Mouse (Mus musculus) limb, embryonic 10.5 days (tissue): ENCODE measurements around the gene Adar. TPM values are rescaled to one million over a fixed set of nuclear protein-coding genes. Genes with fewer than 3 reads are reported as not detected.
"Not testable (repeated sequence)": the region's sequence is repeated elsewhere in the genome, so short reads cannot be mapped to it uniquely, and the experiment has no call there.

ENCODE experiments used
- DNase-seq: peaks from one replicate; pipeline ENCODE4 v3.0.0-alpha.2; 2017; ENCODE audit warnings: low spot score
- H3K27ac ChIP-seq: fragments of 300-500 bp; sonication (generic); 2 replicates; pipeline ENCODE4 v1.5.1; 2016; ENCODE audit warnings: mild to moderate bottlenecking
- H3K27me3 ChIP-seq: fragments of 300-500 bp; sonication (generic); 2 replicates; pipeline ENCODE4 v1.6.1; 2016; ENCODE audit warnings: low read depth, mild to moderate bottlenecking; ENCODE audit not compliant: poor library complexity, severe bottlenecking
- H3K36me3 ChIP-seq: fragments of 300-500 bp; sonication (generic); 2 replicates; pipeline ENCODE4 v1.6.1; 2016; ENCODE audit warnings: mild to moderate bottlenecking, moderate library complexity
- H3K4me1 ChIP-seq: fragments of 300-500 bp; sonication (generic); 2 replicates; pipeline ENCODE4 v1.6.1; 2016
- H3K4me3 ChIP-seq: fragments of 300-500 bp; sonication (generic); 2 replicates; pipeline ENCODE4 v1.5.1; 2016; ENCODE audit warnings: mild to moderate bottlenecking, moderate library complexity
- H3K9me3 ChIP-seq: fragments of 300-500 bp; sonication (generic); replicated peaks from 2 replicates; pipeline ENCODE4 v1.6.1; 2016; ENCODE audit warnings: mild to moderate bottlenecking
- WGBS: fragments of 180-500 bp; shearing (Covaris S2); methylation state at CpG from one replicate; pipeline ENCODE4 v1.1.7; 2016; 5-methylcytosine and 5-hydroxymethylcytosine counted together
- polyA plus RNA-seq: library from polyadenylated mRNA; unstranded; fragments of >200 nt; fragmentation: Nextera tagmentation; extraction: Ambion mirVana; gene quantifications from 2 replicates; pipeline ENCODE4 v1.2.1, GENCODE M21; 2016

Adar gene
- polyA plus RNA-seq, 1 experiment from 2014 or later = 17.5 TPM

DNA sequence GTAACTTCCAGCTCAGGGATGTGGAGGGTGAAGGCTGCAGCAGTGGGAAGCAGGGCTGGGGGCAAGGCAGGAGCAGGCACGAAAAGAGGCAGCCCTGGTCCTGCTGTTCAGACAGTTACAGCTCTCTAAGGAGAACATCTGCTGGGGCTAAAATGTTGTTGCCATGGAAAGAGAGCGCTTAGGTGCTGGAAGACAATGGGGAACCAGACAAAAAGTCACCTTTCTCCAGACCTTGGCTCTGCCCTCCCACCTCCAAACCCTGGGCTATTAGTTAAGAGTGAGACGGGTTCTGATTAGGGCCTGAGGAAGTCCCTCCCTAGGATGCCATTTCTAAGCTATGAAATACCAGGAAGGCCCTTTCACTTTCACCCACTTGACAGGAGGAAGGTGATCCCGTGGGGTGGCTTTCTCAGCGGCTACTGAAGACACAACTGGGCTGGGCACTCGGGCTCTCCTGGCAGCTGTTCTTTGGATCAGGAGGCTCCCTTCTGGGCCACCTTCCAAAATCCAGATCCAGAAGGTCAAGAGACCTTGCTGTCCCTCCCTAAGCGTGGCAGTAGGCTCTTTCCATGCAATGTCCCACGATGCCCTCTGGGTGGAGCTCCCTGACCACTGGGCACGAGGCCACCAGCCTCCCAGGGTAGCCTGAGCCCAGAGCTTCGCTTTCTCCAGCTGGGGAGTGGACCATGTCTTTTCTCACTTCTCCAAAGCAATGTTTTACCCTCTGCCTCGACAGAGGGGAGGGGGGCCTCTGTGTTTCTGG is 70.3 kb downstream of the Adar start:
- Histone ChIP-seq H3K36me3 (peaks cover 37% of the 10 kb centered on the region), H3K4me3 (no peak overlapping the region), H3K4me1 (peaks cover 10% of the 10 kb centered on the region), H3K27ac (peak overlapping the region; percentile 61; the same call in 1 of the 2 replicates), H3K9me3 (no peaks in the 10 kb centered on the region), H3K27me3 (no peaks in the 10 kb centered on the region)
- peak; percentile 56 for DNase-seq
- 24% methylated on average over 11 of the region's 11 CpGs for WGBS

DNA sequence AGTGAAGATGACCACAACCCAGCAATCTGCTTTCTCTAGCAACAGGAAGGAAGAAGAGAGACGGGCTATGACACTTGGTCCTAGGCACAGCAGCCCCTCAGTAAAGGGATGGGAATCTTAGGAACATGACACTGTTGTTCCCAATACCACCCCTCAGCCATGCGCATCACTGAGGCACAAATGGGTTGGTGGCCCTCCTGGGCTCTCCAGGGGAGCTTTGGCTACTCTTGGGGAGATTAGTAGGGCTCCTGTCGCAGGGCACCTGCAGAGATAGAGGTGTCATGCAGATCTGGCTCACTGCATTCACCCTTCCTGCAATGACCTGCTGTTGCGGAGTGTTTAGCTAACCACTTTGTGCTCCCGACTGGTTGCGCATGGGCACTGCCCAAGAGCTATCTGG is 71.5 kb downstream of the Adar start:
- H3K4me1 ChIP-seq = peaks cover 10% of the 10 kb centered on the region
- no peak overlapping the region for H3K27ac ChIP-seq
- H3K27me3 ChIP-seq = no peaks in the 10 kb centered on the region
- WGBS = 72% methylated on average over 6 of the region's 6 CpGs
- DNase-seq = no peak
- H3K4me3 ChIP-seq = no peak overlapping the region
- H3K36me3 ChIP-seq = peaks cover 26% of the 10 kb centered on the region
- H3K9me3 ChIP-seq = no peaks in the 10 kb centered on the region

DNA sequence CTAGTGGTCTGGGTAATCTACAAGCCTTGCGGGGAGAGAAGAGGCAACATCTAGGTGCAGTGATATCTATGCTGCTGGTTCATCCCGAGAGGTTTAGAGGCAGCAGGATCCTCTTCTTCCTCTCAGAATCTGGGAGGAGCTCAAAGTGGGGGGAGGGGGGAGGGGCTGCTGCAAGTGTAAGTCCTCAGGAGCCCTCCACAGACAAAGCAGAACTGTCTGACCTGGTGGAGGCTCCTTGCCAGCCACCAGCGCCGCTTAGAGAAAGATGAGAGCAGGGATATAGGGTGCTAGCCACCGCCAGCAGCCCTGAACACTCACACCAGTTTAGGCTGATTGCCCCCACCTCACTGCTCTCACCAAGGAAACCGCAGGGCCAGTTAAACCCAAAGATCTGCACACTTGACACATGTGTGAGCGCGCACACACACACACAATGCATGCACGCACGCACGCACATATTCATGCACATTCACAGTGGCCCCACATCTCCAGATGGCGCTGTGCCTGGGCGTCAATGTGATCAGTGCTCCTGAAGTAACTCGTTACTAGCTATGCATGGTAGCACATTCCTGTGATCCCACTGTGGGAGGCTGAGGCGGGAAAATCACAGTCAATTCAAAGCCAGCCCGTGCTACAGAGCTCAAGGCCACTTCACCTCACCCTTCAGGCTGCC is 74.0 kb downstream of the Adar start:
- WGBS = 79% methylated on average over 16 of the region's 16 CpGs
- peaks cover 10% of the 10 kb centered on the region for H3K4me1 ChIP-seq
- no peak overlapping the region for H3K27ac ChIP-seq
- H3K9me3 ChIP-seq = no peaks in the 10 kb centered on the region
- no peak overlapping the region for H3K4me3 ChIP-seq
- no peaks in the 10 kb centered on the region for H3K27me3 ChIP-seq
- peak; percentile 27 for DNase-seq
- H3K36me3 ChIP-seq = peaks cover under 1% of the 10 kb centered on the region; the same call in 1 of the 2 replicates

DNA sequence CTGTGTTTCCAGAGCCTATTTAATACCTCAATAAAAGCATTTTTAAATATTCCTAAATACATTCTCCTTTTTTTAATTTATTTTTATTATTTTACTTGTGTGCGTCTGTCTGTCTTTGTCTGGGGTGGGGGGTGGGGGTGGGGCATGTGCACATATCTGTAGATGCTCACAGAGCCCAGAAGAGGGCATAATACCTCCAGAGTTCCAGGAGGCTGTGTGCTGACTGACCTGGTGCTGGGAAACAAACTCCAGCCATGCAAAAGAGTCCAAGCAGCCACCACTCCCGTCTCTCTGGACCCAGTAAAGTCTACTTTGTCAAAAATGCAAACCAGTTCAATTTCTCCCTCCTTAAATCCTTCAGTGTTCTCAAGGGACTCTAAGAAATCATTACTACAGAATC is 79.8 kb downstream of the Adar start:
- DNase-seq = no peak
- Histone ChIP-seq H3K4me3 (no peak overlapping the region), H3K27ac (no peak overlapping the region), H3K36me3 (no peaks in the 10 kb centered on the region), H3K4me1 (peaks cover 5% of the 10 kb centered on the region), H3K9me3 (no peaks in the 10 kb centered on the region), H3K27me3 (no peaks in the 10 kb centered on the region)
- WGBS = 75% methylated on average over 2 of the region's 2 CpGs

DNA sequence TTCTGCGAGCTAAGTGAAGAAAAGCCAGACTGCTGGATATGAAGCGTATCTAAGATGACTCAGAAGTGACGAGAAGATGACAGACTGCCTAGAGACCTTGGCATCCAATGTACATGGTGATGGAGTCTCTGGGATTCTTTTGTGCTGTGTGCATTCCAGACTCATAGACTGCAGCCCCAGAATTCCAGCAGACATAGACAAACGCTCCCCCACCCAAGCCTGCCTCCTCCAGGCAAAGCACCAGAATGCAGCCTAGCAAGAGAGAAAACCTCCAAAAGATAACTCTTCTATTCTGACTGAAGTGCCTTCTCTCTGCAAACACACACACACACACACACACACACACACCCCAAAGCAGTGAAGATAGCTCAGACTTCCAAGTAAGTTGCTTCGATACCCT is 80.9 kb downstream of the Adar start:
- 87% methylated on average over 5 of the region's 5 CpGs for WGBS
- no peak overlapping the region for H3K4me3 ChIP-seq
- no peak for DNase-seq
- H3K4me1 ChIP-seq = peaks cover 6% of the 10 kb centered on the region
- no peaks in the 10 kb centered on the region for H3K36me3 ChIP-seq
- no peak overlapping the region for H3K27ac ChIP-seq
- H3K27me3 ChIP-seq = no peaks in the 10 kb centered on the region
- no peaks in the 10 kb centered on the region for H3K9me3 ChIP-seq

DNA sequence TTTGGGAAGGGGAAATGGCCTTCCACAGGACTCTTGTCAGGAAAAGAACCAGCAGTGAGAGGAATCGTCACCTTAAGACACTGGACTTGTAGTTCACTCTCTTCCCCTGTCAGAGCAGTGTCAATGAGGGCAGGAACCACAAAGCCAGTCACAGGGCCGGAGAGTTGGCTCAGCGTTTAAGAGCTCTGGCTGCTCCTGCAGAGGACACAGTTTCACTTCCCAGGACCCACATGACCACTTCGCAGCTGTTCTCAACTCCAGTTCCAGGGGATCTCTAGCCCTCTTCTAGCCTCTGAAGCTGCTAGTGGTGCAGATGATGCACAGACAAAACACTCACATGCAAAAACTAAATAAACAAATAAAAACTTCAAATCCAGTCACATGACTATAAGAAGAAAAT is 81.5 kb downstream of the Adar start:
- WGBS = 49% methylated on average over 4 of the region's 4 CpGs
- Histone ChIP-seq H3K4me1 (peaks cover 6% of the 10 kb centered on the region), H3K27me3 (no peaks in the 10 kb centered on the region), H3K27ac (no peak overlapping the region), H3K4me3 (no peak overlapping the region), H3K36me3 (no peaks in the 10 kb centered on the region), H3K9me3 (no peaks in the 10 kb centered on the region)
- DNase-seq = no peak

DNA sequence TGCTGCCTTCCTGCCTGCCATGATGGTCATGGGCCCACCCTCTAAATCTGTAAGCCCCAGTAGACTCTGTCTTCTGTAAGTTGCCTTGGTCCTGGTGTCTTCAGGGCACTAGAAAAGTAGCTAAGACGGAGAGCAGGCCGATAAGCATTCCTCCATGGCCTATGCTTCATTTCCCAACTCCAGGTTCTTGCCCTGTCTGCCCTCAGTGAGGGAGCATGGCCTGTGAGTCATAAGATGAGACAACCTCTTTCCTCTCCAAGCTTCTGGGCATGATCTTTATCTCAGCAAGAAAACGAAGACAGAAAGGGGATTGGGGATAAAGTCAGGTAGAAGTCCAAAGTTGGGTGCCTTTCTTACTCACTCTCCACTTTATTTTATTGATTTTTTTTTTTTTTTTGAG is 83.7 kb downstream of the Adar start:
- H3K27ac ChIP-seq = no peak overlapping the region
- 86% methylated on average over 3 of the region's 3 CpGs for WGBS
- no peak overlapping the region for H3K4me3 ChIP-seq
- H3K9me3 ChIP-seq = no peaks in the 10 kb centered on the region
- peaks cover 6% of the 10 kb centered on the region for H3K4me1 ChIP-seq
- no peak for DNase-seq
- no peaks in the 10 kb centered on the region for H3K27me3 ChIP-seq
- H3K36me3 ChIP-seq = no peaks in the 10 kb centered on the region

DNA sequence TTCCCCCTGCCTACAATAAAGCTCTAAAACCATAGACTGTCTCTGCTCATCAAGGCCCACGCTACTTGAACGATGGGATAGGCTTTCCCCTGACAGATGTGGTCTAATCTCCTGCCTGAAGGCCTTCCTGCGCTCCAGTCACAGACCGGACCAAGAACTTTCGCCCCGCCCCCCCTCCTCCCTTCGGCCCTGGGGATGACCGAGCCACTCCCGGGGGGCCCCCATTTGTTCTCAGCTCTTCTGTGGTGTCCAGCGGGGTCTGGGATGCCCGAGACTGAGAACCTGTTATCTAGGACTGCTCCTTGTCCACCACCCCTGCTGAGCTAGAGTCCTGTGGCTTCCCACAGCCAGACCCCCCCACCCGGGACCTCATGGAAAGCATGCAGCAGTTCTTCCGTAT is 84.7 kb downstream of the Adar start:
- WGBS = 4% methylated on average over 13 of the region's 13 CpGs
- Histone ChIP-seq H3K4me3 (peak overlapping the region; percentile 30), H3K27me3 (no peaks in the 10 kb centered on the region), H3K4me1 (peaks cover 6% of the 10 kb centered on the region), H3K36me3 (no peaks in the 10 kb centered on the region), H3K9me3 (no peaks in the 10 kb centered on the region), H3K27ac (peak overlapping the region; percentile 64)
- no peak for DNase-seq

DNA sequence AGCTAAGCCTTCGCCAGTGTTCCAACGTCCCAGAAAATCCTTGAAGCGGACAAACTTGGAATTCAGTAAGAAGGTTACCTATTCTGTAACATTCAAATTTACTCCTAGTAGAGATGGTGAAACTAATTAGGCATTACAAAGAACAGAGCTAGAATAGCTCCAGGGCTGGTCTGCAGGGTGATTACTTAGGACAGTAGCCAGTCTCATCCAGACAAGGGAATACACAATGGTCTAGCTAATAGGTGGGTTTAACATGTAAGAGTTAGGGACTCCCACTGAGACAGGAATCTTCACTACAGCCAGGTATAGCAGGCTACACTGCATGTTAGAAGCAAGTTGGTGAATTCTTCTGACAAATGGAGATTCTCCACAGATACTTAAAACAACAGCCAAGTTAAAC is 85.3 kb downstream of the Adar start:
- not testable (repeated sequence) for H3K9me3 ChIP-seq, H3K4me1 ChIP-seq, H3K4me3 ChIP-seq, H3K27me3 ChIP-seq, H3K27ac ChIP-seq, DNase-seq, H3K36me3 ChIP-seq
- 40% methylated on average over 3 of the region's 3 CpGs for WGBS

DNA sequence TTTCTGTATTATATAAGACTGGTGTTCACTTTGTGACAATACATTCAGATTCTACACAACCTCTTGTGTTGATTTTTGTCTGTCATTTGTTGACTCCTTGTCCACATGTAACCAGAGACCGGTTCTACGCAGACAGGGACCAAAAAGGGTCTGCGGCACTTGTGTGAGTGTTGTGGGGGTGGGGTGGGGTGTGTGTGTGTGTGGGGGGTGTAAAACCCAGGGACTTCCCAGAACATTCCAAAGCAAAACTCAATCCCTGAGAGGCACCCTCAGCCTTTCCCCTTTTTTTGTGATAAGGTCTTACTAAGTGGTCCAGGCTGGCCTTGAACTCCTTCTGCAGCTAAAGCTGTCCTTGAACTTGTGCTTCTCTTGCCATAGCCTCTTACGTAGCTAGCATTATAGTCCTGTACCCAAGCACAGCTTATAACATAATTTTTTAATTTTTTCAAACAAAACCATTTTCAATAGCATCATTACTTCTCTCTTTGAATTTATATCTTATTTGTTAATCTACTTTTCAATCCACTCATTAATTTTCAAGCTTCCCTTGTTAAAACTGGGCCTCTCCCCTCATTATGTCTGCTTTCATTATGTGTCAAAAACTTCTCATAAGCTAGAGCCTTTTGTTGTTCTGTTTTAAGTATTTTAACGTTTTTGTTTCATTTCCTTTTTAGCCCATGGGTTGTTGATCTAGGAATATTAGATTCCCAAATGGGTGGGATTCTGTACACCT is 86.1 kb downstream of the Adar start:
- WGBS = 58% methylated on average over 5 of the region's 5 CpGs

DNA sequence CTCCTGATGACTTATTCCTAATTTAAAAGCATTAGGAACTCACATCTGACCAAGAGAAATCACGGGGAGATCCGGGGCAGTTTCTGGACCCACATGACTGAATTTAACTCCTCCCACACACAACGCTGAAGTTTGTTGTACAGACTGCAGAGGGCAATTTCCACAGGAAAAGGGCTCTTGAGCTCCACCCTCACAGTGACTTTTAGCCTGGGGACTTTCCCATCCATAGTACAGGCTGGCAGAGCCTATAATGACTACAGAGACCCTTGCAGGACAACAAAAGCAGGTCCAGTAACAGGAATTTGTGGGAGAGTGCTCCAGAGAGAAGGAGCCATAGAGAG is 86.7 kb downstream of the Adar start:
- H3K27ac ChIP-seq = no peak overlapping the region
- no peak overlapping the region for H3K4me3 ChIP-seq
- no peaks in the 10 kb centered on the region for H3K36me3 ChIP-seq
- 37% methylated on average over 3 of the region's 3 CpGs for WGBS
- no peak for DNase-seq
- H3K9me3 ChIP-seq = no peaks in the 10 kb centered on the region
- no peaks in the 10 kb centered on the region for H3K27me3 ChIP-seq
- peaks cover 9% of the 10 kb centered on the region for H3K4me1 ChIP-seq

More for the DNA sequence above, 86.1 kb downstream of the Adar start:
- no peak for DNase-seq
- Histone ChIP-seq H3K4me1 (peaks cover 9% of the 10 kb centered on the region), H3K36me3 (no peaks in the 10 kb centered on the region), H3K27ac (no peak overlapping the region), H3K9me3 (no peaks in the 10 kb centered on the region), H3K27me3 (no peaks in the 10 kb centered on the region), H3K4me3 (no peak overlapping the region)

DNA sequence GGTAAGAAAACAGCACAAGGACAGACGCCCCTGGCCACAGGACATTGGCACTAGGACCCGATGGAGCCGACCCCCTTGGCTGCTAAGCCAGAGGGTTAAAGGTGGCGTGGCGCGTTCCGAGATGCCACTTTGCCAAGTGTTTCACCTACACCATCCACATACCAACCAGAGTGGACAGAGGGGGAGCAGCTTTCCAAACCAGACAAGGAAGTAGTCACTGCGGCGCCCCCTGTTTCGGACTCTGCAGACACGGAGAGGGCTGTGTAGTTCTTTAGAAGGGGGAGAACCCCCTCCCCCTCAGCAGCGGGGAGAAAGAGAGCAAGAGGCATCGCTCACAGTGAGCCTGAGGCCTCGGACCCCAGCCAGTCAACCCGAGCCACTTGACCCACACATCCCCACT is 88.1 kb downstream of the Adar start:
- no peaks in the 10 kb centered on the region for H3K27me3 ChIP-seq
- H3K4me1 ChIP-seq = peaks cover 9% of the 10 kb centered on the region
- H3K27ac ChIP-seq = no peak overlapping the region
- 72% methylated on average over 15 of the region's 15 CpGs for WGBS
- no peaks in the 10 kb centered on the region for H3K9me3 ChIP-seq
- H3K36me3 ChIP-seq = no peaks in the 10 kb centered on the region
- H3K4me3 ChIP-seq = no peak overlapping the region
- DNase-seq = no peak
